Mouse (Mus musculus) testis, adult 2 months (tissue): ENCODE results near the gene Nudt22.

ENCODE experiments used
- CTCF ChIP-seq: fragments of 200-500 bp; IDR thresholded peaks from 2 replicates; pipeline ENCODE4 v1.5.1; 2012; ENCODE audit warnings: low read depth, mild to moderate bottlenecking, inconsistent platforms, low read length, moderate library complexity; ENCODE audit not compliant: control insufficient read depth, insufficient read depth, insufficient replicate concordance
- POLR2A ChIP-seq: fragments of 200-500 bp; IDR thresholded peaks from 2 replicates; pipeline ENCODE4 v1.6.1; 2012; ENCODE audit warnings: low read depth, mild to moderate bottlenecking, inconsistent platforms, low read length, moderate library complexity; ENCODE audit not compliant: control insufficient read depth

DNA sequence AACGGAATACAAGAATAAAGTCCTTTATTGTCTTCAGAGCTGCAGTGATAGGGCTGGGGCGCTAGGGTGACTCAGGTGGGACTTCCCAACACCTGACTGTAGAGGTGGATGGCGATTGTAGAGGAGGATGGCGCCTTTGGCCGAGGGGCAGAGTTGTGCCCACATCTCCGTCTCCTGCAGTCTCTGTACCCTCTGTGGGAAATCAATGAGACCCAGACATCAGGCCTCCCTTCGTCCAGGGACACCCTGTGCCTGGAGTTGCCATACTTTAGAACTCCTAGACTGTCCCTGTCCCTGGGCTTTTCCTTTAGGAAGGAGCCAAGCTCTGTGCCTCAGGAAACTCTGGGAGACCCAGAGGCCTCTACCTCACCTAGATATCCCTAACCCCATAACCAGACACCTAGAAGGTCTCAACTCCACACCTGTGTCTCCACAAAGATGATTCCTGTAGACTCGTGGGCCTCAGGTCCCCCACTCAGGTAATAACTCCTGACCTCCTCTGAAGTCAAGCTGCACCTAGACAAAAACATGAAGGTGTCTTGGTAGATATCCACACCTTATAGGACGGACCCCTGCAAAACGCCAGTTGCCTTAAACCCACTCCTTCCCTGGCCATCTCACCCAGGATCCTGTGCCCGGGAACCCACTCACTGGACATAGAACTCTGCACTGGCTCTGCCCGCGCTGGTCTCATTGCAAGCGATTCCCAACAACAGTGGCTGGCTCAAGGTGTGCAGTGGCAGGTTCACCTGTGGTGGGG is 2.7 kb downstream of the Nudt22 start:
- no peak for TF ChIP-seq CTCF
- no peak for TF ChIP-seq POLR2A
